Mouse (Mus musculus): ENCODE measurements around the gene Lmntd1.

GRCm38 (mm10) chr6:145389904-145390303 is 224.2 kb downstream of the Lmntd1 start:
- TF ChIP-seq CTCF (IDR thresholded peaks at IDR 0.05; ENCODE audit: low read depth) (no peak), EP300 (IDR thresholded peaks at IDR 0.05; ENCODE audit: low read depth) (no peak)

All from liver, postnatal 0 days (tissue).